Mouse (Mus musculus): Measurements from ENCODE around the gene Zfp869.
"Not testable (repeated sequence)": the region's sequence is repeated elsewhere in the genome, so short reads cannot be mapped to it uniquely, and the experiment has no call there.

The Zfp869 gene

DNA sequence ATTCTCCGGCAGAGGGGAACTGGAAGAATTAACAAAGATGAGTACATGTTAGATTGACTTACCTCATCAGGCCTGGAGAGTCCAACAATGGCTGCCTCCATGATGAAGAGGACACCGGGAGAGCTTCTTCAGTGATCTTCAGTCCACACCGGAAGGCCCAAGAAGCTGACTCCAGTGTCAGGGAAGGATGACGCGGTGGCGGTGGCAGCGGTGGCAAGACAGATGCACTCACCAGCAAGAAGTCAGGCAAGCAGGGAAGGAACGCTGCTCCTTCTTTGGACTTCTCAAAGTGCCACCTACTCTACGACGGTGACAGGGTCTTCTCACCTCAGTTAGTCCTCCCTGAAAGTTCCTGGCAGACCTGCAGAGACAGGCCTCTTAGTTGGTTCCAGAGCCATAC lies at the start of gene Zfp869:
Gene Zfp869, minus strand, starts transcription at position 101 of the 400 bp plus-strand sequence.
- DNase-seq, result not testable (repeated sequence)

DNA sequence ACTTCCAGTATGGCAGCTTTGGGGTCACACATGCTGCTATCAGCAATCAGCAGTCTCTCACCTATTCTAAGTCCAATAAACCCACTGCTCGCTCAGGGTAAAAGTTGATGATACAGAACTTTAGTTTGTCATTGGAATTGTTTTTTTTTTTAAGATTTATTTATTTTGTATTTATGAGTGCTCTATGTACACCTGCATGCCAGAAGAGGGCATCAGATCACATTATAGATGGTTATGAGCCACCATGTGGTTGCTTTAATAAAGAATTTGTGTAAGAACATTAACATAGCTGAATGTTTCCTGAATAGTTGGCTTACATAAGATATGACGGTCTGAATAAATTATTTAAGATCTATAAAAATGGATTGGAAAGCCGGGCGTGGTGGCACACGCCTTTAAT lies 47.8 kb upstream of the Zfp869 start:
- no peak for DNase-seq

DNA sequence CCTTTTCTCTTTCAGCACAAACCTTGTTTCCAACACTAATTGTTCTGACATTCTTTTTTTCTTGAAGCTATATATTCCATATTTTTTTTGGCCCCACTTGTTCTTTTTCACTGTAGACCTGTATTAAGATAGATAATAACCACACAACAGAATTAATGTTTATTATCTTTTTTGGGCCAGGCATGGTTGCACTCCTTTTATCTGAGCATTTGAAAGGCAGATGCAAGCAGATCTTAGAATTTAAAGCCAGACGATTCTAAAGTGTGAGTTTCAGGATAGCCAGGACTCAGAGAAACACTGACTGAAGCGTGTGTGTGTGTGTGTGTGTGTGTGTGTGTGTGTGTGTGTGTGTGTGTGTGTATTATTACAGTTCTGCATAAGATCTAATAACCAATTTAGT lies 41.9 kb upstream of the Zfp869 start:
- no peak for DNase-seq

DNA sequence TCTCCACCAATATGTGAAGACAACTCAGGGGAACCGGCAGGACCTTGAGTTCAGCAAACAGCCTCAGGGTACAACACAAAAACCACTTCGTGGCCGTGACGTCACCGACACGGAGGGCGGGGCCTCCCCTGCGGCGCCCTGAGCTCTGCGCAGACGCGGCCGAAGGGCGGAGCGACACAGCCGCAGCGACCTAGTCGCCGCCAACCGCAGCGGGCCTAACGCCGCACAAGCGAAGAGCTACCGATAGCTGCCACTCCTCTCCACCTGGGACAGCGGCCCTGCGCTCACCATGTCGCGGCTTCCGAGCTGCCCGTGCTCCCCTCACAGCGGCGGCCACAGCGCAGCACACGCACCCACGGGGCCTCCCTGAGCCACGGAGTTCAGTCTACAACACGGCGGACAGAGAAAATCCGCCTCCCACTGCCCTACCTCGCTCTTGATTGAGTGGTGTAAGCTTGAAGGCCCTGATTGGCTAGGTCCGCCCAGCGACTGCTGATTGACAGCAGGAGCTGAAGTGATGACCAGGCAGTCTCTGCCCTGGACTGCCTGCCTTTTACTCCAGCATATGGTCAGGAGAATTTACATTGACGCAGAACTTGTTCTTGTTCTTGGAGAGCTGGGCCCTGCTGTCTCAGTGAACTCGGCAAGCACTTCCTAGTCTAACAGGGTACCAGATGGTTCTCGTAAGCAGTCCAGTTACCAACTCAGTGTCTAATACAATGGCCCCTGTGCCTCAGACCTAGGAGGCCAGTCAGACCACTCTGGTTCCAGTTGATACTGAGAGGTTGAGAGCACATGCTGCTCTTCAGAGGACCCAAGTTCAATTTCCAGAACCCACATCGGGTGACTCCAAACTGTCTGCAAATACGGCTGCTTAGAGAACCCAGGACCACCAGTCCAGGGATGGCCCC lies 39.3 kb upstream of the Zfp869 start, which contains the start of gene Zfp963:
Gene Zfp963, minus strand, starts transcription at position 427 of the 911 bp plus-strand sequence.
- peak; percentile 97 for DNase-seq

DNA sequence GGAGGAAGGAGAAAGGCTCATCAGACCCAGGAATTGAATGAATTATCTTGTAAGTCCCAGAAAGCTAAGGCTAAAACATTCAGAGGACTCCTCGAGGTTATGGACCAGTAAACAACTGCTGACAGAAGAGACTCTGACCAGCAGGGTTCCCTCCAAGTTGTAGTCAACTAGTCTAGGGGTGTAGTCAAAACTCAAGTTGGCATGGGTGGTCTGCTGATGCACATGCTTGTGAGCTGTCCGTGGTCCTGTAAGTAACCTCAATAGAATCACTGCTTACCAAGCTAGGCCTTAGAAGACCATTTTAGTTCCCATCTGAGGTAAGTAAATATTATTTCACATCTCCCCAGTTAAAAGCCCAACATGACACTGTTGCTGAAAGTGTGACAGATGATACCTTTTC lies 30.7 kb upstream of the Zfp869 start:
- no peak for DNase-seq

DNA sequence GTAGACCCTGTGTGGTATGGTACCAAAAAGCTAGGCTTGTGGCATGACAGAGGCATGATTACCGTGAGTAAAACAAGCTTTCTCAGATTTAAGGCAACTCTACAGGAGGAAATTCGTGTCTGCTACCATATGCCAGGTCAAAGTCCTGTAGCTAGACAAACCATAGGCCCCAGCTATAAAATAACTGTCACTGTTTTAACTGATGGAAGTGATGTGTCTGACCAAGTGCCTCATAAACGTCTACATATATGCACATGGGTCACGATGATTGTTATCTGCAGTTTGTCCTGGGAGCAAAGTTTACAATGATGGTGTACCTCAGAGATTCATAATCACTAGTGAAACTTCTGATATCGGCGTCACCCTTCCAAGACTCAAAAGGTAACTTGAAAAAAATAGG lies 30.2 kb upstream of the Zfp869 start:
- DNase-seq, result no peak

DNA sequence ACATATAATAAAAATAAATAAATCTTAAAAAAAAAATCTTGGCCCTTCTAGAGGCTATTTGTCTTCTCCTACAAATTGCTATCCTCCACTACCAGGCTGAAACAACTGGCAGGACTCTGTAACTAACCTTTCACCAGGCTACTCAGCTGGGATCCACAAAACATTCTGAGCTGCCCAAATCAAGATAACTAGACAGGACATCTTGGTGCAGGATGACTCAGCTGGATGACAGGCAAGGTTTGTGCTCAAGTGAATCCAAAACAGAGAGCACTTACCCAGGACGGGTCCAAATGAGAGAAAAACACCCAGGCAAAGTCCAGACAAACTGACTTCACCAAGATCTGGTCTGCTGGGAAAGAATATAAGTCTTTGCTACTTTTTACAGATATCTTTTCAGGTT lies 25.0 kb upstream of the Zfp869 start:
- DNase-seq, result no peak

DNA sequence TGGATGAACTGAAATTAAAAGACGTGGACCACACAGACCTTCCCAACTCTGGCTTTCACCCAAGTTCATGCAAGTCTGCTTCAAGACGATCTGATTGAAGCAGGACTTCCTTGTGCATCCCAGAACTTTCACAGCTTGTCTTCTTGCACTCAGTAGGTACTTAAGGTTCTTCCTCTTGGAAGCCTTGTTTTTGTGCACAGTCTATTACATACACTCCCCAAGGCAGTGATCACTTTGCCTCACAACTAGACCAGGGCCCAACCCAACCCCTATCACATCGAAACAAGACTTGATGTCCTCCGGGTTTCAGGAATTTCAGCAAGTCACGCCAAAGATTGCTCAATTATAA lies 6.7 kb upstream of the Zfp869 start:
- no peak for DNase-seq

DNA sequence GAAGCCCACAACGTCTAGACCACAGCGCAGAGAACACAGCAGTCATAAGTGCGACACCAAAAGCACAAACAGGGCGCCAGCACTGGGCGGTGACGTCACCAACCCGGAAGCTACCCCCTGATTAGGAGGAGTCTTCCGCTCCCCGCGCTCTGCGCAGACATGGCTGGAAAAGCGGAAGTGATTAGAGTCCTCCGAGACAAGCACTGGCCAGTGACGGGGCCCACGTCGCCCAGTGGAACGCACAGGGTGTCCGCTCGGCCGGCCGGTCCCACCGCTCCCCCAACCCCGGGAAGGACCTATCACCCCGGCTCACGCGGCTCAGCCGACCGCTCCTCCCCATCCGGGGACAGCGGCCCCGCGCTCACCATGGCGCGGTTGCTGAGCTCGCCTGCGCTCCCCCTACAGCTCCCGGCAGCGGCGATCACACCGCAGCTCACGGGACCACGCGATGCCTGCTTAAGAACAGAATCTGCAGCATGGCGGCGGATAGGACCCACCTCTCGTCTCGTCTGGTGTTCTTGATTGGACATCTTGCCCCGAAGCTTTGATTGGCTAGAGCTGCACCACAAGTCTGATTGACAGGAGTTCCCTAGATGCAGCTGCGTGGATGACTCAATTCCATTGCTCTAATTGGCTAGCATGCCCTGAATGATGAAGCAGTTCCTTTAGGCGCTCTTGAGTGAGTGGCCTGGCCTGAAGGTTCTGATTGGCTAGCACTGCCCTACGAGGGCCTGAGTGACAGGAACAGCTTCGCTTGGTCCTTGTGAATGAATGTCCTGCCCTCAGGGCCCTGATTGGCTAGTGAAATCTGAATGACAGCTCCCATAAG lies 6.1 kb upstream of the Zfp869 start:
- DNase-seq, result peak; percentile 97

DNA sequence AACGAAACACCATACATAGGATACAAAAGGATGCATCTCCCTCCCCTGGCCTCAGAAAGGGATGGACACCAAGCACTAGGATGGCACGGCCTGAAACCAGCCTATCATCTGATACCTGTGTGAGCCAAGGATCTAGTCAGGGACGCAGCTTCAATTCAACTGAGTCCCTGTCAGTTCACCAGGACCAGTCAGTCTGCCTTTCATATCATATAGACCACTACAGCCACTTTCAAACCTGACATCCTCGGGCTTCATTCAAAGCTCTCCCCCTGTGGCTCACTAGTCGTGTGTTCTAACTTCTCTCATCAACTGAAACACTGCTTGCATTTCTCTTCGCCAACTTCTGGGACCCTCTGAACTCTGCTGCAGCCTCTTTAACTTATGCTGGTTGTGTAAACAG lies 4.8 kb upstream of the Zfp869 start:
- no peak for DNase-seq

DNA sequence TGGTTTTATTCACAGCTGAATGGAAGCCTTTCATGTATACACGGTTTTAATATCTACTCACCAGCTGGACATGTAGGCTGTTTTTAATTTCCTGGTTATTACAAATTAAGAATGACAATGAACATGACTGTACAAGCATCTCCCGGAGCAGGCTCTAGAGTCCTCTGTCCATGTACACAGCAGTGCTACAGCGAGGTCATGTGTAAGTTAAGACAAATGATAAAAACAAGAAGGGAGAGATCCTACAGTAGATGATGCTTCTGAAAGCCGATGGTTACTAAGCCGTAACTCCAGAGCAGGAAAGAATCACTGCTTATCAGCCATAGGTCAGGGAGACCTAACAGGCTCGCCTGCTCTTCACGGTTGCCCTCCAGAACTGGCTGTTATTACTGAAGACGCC lies 3.0 kb upstream of the Zfp869 start:
- no peak for DNase-seq

DNA sequence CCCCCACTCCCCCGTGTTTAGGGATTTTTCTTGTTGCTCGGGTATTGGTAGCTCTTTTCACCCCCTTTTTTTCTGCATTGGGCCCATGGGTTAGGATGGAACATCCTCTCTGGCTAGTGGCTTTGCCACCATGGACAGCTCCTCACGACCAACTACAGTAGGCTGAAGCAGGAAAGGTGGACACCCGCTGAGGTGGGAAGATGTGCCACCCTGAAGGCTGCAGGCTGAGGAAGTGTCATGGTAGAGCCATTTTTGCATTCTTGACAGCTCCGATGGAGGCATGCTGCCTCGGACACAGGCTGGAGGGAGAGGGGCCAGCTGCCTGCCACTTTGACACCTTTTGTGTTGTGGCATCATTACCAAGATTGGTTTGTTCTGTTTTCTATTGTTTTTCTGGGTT lies 8.7 kb downstream of the Zfp869 start:
- no peak for DNase-seq

DNA sequence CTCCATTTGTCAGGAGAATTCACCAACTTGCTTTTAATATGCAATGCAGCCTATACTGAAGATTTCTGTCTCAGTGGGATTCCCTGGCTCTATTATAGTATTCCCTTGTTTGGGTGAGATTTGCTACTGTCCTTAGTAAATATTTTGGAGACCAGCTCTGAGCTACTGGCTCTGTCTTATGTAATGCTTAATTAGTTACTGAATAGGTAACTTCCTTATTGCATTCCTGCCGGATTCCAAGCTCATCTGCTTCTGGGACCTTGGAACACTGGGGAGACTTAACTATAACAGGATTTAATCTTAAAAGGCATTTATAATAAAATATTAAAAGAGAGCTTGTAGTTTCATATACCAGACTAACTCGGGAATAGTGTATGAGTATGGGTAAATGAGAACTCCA lies 45.5 kb downstream of the Zfp869 start:
- DNase-seq, result not testable (repeated sequence)

DNA sequence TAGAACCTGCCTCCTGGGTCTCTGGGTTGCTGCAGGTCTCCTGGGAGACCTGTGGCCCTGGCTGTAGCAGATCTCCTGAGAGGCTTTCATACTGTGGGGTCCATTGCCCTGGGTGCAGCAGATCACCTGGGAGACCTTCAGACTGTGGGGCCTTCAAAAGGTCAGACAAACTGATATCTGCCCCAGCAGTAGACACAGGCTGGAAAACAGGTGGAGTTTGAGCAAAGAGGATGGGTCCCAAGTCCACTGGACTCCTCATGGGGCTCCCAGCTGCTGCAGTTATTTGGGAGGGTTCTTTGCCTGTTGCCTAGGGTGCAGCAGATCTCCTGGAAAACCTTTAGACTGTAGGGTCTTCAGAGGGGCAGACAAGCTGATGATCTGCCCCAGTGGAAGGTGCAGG lies 49.2 kb downstream of the Zfp869 start:
- no peak for DNase-seq

Data from kidney, postnatal 14 days (tissue).